In genomic region chr7:91601307-91601706, GRCm38 (mm10) we compare ENCODE assay signal across 9 mouse cellular contexts.
DNase-seq lines count a peak whose midpoint lies in the region; ATAC-seq and TF ChIP-seq lines count a peak whose summit lies in the region.
"Had no signal": no experiment of that assay in that cellular context is flagged by ENCODE, and none has a peak within 500 bp of the region (broad histone marks: within the 10 kb centered on the region; RNA-seq: fewer than 3 reads in every experiment).

No protein-coding gene starts in this region.

- H3K27me3 ChIP-seq in kidney, postnatal 0 days (ENCODE audit: insufficient read depth, low read length), result no peaks in the 10 kb centered on the region
- H3K27me3 ChIP-seq in forebrain, embryonic 16.5 days (replicated peaks; ENCODE audit: control insufficient read depth, insufficient read depth, low read length), result no peaks in the 10 kb centered on the region

- H3K9ac ChIP-seq in kidney, postnatal 0 days (ENCODE audit: low read depth, low read length), result no peak overlapping the region
- no peak overlapping the region for H3K9ac ChIP-seq in forebrain, embryonic 16.5 days (replicated peaks; ENCODE audit: low read depth, low read length)

- no peak overlapping the region for H3K27ac ChIP-seq in kidney, postnatal 0 days
- no peak overlapping the region for H3K27ac ChIP-seq in forebrain, embryonic 16.5 days (ENCODE audit: low read length)

- H3K4me3 ChIP-seq in kidney, postnatal 0 days (replicated peaks; ENCODE audit: low read depth, low read length), result no peak overlapping the region
- H3K4me3 ChIP-seq in forebrain, embryonic 16.5 days (replicated peaks; ENCODE audit: low read length), result no peak overlapping the region

- TF ChIP-seq CTCF in kidney, postnatal 0 days (IDR thresholded peaks at IDR 0.05; ENCODE audit: low read depth), result peak; percentile 68

- H3K4me1 ChIP-seq in kidney, postnatal 0 days (replicated peaks; ENCODE audit: insufficient read depth, low read length), result no peaks in the 10 kb centered on the region
- H3K4me1 ChIP-seq in forebrain, embryonic 16.5 days (replicated peaks; ENCODE audit: control insufficient read depth, insufficient read depth, low read length), result no peaks in the 10 kb centered on the region

- no peaks in the 10 kb centered on the region for H3K9me3 ChIP-seq in kidney, postnatal 0 days (replicated peaks; ENCODE audit: low read length)
- H3K9me3 ChIP-seq in forebrain, embryonic 16.5 days (ENCODE audit: control insufficient read depth, low read length), result no peaks in the 10 kb centered on the region

- no peaks in the 10 kb centered on the region for H3K36me3 ChIP-seq in kidney, postnatal 0 days (ENCODE audit: insufficient read depth, low read length)
- H3K36me3 ChIP-seq in forebrain, embryonic 16.5 days (ENCODE audit: control insufficient read depth, insufficient read depth), result no peaks in the 10 kb centered on the region

- no peak overlapping the region for H3K4me2 ChIP-seq in kidney, postnatal 0 days (ENCODE audit: low read length)
- H3K4me2 ChIP-seq in forebrain, embryonic 16.5 days (ENCODE audit: low read length), result no peak overlapping the region

- DNase-seq in adrenal gland, adult 2 months, result peak; percentile 13
- DNase-seq in adrenal gland, postnatal 4 days (ENCODE audit: low spot score in 2 of 2), result no peak
- DNase-seq in kidney, postnatal 0 days (ENCODE audit: low spot score), result peak; percentile 48
- DNase-seq in kidney, adult 18-20 months, result no peak
- peak; percentile 14 for DNase-seq in R1 (ENCODE audit: low read depth, low spot score)
- DNase-seq in right cerebral cortex, postnatal 10 days (ENCODE audit: low spot score in 2 of 2), result no peak
- DNase-seq in gastrocnemius, adult 18-20 months (ENCODE audit: low spot score), result no peak
- DNase-seq: lung, postnatal 36 days had no signal

- ATAC-seq in kidney, postnatal 0 days (replicated peaks; ENCODE audit: low FRiP score, low read depth), result no peak
- 0 out of 2 replicates have a peak, but pooled peaks have one; percentile 26 for ATAC-seq in forebrain, embryonic 16.5 days

Comparison
In these comparisons a context has a peak if more than half of its experiments do, and no peak if none do; other contexts are left out.
1. DNase-seq: peak in adrenal gland, adult 2 months (single experiment), kidney, postnatal 0 days (single experiment) and R1 (single experiment); none in adrenal gland, postnatal 4 days (0 of 2), kidney, adult 18-20 months (single experiment), right cerebral cortex, postnatal 10 days (0 of 2) and gastrocnemius, adult 18-20 months (single experiment).